Mouse (Mus musculus) heart, embryonic 15.5 days (tissue): ENCODE data around the gene Olfr1388. TPM values are rescaled to one million over a fixed set of nuclear protein-coding genes. Genes with fewer than 3 reads are reported as not detected.
"Not testable (repeated sequence)": the region's sequence is repeated elsewhere in the genome, so short reads cannot be mapped to it uniquely, and the experiment has no call there.

Experiments used
- ATAC-seq: fragments of 200-750 bp; cut with Nextera tagmentation; replicated peaks from 2 replicates; pipeline ENCODE4 v1.8.0; 2017; ENCODE audit warnings: low read depth, moderate TSS enrichment; ENCODE audit not compliant: insufficient number of reproducible peaks, insufficient read depth, low FRiP score
- H3K27ac ChIP-seq: fragments of 300-500 bp; sonication (generic); 2 replicates; pipeline ENCODE4 v1.5.1; 2015; ENCODE audit warnings: mild to moderate bottlenecking, inconsistent platforms
- H3K27me3 ChIP-seq: fragments of 300-500 bp; sonication (generic); 2 replicates; pipeline ENCODE4 v1.6.1; 2015; ENCODE audit warnings: inconsistent platforms
- H3K36me3 ChIP-seq: fragments of 300-500 bp; sonication (generic); 2 replicates; pipeline ENCODE4 v1.6.1; 2015; ENCODE audit warnings: mild to moderate bottlenecking, inconsistent platforms
- H3K4me1 ChIP-seq: fragments of 300-500 bp; sonication (generic); replicated peaks from 2 replicates; pipeline ENCODE4 v1.6.1; 2015; ENCODE audit warnings: inconsistent platforms
- H3K4me2 ChIP-seq: fragments of 300-500 bp; sonication (generic); 2 replicates; pipeline ENCODE4 v1.6.1; 2015; ENCODE audit warnings: inconsistent platforms, mild to moderate bottlenecking, moderate library complexity
- H3K4me3 ChIP-seq: fragments of 300-500 bp; sonication (generic); 2 replicates; pipeline ENCODE4 v1.5.1; 2015; ENCODE audit warnings: mild to moderate bottlenecking, inconsistent platforms
- H3K9ac ChIP-seq: fragments of 300-500 bp; sonication (generic); 2 replicates; pipeline ENCODE4 v1.6.1; 2015; ENCODE audit warnings: mild to moderate bottlenecking, inconsistent platforms
- H3K9me3 ChIP-seq: fragments of 300-500 bp; sonication (generic); replicated peaks from 2 replicates; pipeline ENCODE4 v1.6.1; 2016; ENCODE audit warnings: inconsistent platforms
- WGBS: fragments of 180-500 bp; shearing (Covaris S2); methylation state at CpG from one replicate; pipeline ENCODE4 v1.1.7; 2015; ENCODE audit warnings: mixed read lengths; 5-methylcytosine and 5-hydroxymethylcytosine counted together
- polyA plus RNA-seq: library from polyadenylated mRNA; unstranded; fragments of >200 nt; fragmentation: Nextera tagmentation; extraction: Ambion mirVana; gene quantifications from 2 replicates; pipeline ENCODE4 v1.2.1, GENCODE M21; 2015

Gene Olfr1388
- polyA plus RNA-seq = 0.06 TPM in 1 of 2 replicates, not detected in the other

GRCm38 (mm10) chr11:49436411-49436810 is at the start of gene Olfr1388:
Gene Olfr1388, plus strand, starts transcription at chr11:49436624.
- H3K4me3 ChIP-seq = no peak within 1 kb of the TSS
- H3K36me3 ChIP-seq = no peaks in the 10 kb centered on the region
- no peak within 1 kb of the TSS for H3K27ac ChIP-seq
- no peaks in the 10 kb centered on the region for H3K27me3 ChIP-seq
- no peak within 1 kb of the TSS for H3K4me2 ChIP-seq
- ATAC-seq = no peak
- 30% methylated on average over 3 of the region's 3 CpGs for WGBS
- H3K9ac ChIP-seq = no peak within 1 kb of the TSS
- H3K4me1 ChIP-seq = 0 out of 2 replicates have a peak, but pooled peaks cover 3% of the 10 kb centered on the region
- H3K9me3 ChIP-seq = no peaks in the 10 kb centered on the region; the same call in 1 of the 2 replicates

- not testable (repeated sequence) for H3K4me1 ChIP-seq, H3K36me3 ChIP-seq, H3K27me3 ChIP-seq, H3K4me2 ChIP-seq, H3K27ac ChIP-seq, H3K9ac ChIP-seq, ATAC-seq, H3K4me3 ChIP-seq, H3K9me3 ChIP-seq
- 73% methylated on average over 1 of the region's 1 CpGs for WGBS
Observed at GRCm38 (mm10) chr11:49392707-49393106, 43.7 kb upstream of the Olfr1388 start.

GRCm38 (mm10) chr11:49406784-49407183 is 29.6 kb upstream of the Olfr1388 start:
- 67% methylated on average over 3 of the region's 3 CpGs for WGBS

GRCm38 (mm10) chr11:49410540-49410939 is 25.9 kb upstream of the Olfr1388 start:
- no peak overlapping the region for H3K4me3 ChIP-seq
- no peaks in the 10 kb centered on the region for H3K27me3 ChIP-seq
- no peaks in the 10 kb centered on the region for H3K36me3 ChIP-seq
- no peak overlapping the region for H3K27ac ChIP-seq
- no peaks in the 10 kb centered on the region for H3K4me1 ChIP-seq
- no peak overlapping the region for H3K9ac ChIP-seq
- no peaks in the 10 kb centered on the region for H3K9me3 ChIP-seq
- no peak overlapping the region for H3K4me2 ChIP-seq
- no peak for ATAC-seq
- 17% methylated on average over 1 of the region's 1 CpGs for WGBS

More at GRCm38 (mm10) chr11:49406784-49407183, 29.6 kb upstream of the Olfr1388 start:
- Histone ChIP-seq H3K27ac (no peak overlapping the region), H3K36me3 (no peaks in the 10 kb centered on the region), H3K4me1 (no peaks in the 10 kb centered on the region), H3K27me3 (no peaks in the 10 kb centered on the region), H3K9ac (no peak overlapping the region), H3K4me3 (no peak overlapping the region), H3K9me3 (no peaks in the 10 kb centered on the region), H3K4me2 (no peak overlapping the region)
- no peak for ATAC-seq

GRCm38 (mm10) chr11:49422767-49423166 is 13.7 kb upstream of the Olfr1388 start, which contains the start of gene Olfr1389:
Gene Olfr1389, plus strand, starts transcription at chr11:49423067.
- H3K9ac ChIP-seq = no peak within 1 kb of the TSS
- H3K4me3 ChIP-seq = no peak within 1 kb of the TSS
- 58% methylated on average over 2 of the region's 2 CpGs for WGBS
- no peak within 1 kb of the TSS for H3K27ac ChIP-seq
- peaks cover 5% of the 10 kb centered on the region; the same call in 1 of the 2 replicates for H3K4me1 ChIP-seq
- no peaks in the 10 kb centered on the region for H3K36me3 ChIP-seq
- H3K27me3 ChIP-seq = no peaks in the 10 kb centered on the region
- no peak within 1 kb of the TSS for H3K4me2 ChIP-seq
- ATAC-seq = no peak
- no peaks in the 10 kb centered on the region for H3K9me3 ChIP-seq

- 80% methylated on average over 1 of the region's 1 CpGs for WGBS
- Histone ChIP-seq H3K4me3 (no peak overlapping the region), H3K9me3 (no peaks in the 10 kb centered on the region), H3K4me2 (no peak overlapping the region), H3K27me3 (no peaks in the 10 kb centered on the region), H3K36me3 (no peaks in the 10 kb centered on the region), H3K4me1 (peaks cover 5% of the 10 kb centered on the region; the same call in 1 of the 2 replicates), H3K9ac (no peak overlapping the region), H3K27ac (no peak overlapping the region)
- no peak for ATAC-seq
Observed at GRCm38 (mm10) chr11:49425257-49425927, 11.0 kb upstream of the Olfr1388 start.

- H3K9me3 ChIP-seq = no peaks in the 10 kb centered on the region; the same call in 1 of the 2 replicates
- no peaks in the 10 kb centered on the region for H3K27me3 ChIP-seq
- ATAC-seq = no peak
- no peak overlapping the region for H3K4me2 ChIP-seq
- no peaks in the 10 kb centered on the region for H3K36me3 ChIP-seq
- H3K27ac ChIP-seq = no peak overlapping the region
- no peak overlapping the region for H3K9ac ChIP-seq
- H3K4me3 ChIP-seq = no peak overlapping the region
- no peaks in the 10 kb centered on the region for H3K4me1 ChIP-seq
- WGBS = 81% methylated on average over 2 of the region's 2 CpGs
Observed at GRCm38 (mm10) chr11:49429641-49430040, 6.8 kb upstream of the Olfr1388 start.

- H3K36me3 ChIP-seq = no peaks in the 10 kb centered on the region
- no peak within 1 kb of the TSS for H3K4me3 ChIP-seq
- no peak within 1 kb of the TSS for H3K27ac ChIP-seq
- H3K4me1 ChIP-seq = no peaks in the 10 kb centered on the region
- H3K27me3 ChIP-seq = no peaks in the 10 kb centered on the region
- no peak for ATAC-seq
- H3K4me2 ChIP-seq = no peak within 1 kb of the TSS
- no peak within 1 kb of the TSS for H3K9ac ChIP-seq
- whole genome bisulfite sequencing = 50% methylated on average over 1 of the region's 1 CpGs
- H3K9me3 ChIP-seq = no peaks in the 10 kb centered on the region
Observed at GRCm38 (mm10) chr11:49455043-49455442, 18.6 kb downstream of the Olfr1388 start, which contains the start of gene Olfr1387. Gene Olfr1387, plus strand, starts transcription at chr11:49455343.

- H3K9ac ChIP-seq, H3K27me3 ChIP-seq, H3K36me3 ChIP-seq, ATAC-seq, H3K4me3 ChIP-seq, H3K9me3 ChIP-seq, H3K4me2 ChIP-seq, H3K27ac ChIP-seq, H3K4me1 ChIP-seq: not testable (repeated sequence)
- WGBS = 74% methylated on average over 3 of the region's 3 CpGs
Observed at GRCm38 (mm10) chr11:49464746-49465145, 28.3 kb downstream of the Olfr1388 start, which contains the start of gene Olfr1386. Gene Olfr1386, plus strand, starts transcription at chr11:49465046.

GRCm38 (mm10) chr11:49485973-49486372 is 49.5 kb downstream of the Olfr1388 start:
- no peak overlapping the region for H3K27ac ChIP-seq
- ATAC-seq = no peak
- no peaks in the 10 kb centered on the region for H3K27me3 ChIP-seq
- no peaks in the 10 kb centered on the region for H3K36me3 ChIP-seq
- no peaks in the 10 kb centered on the region for H3K4me1 ChIP-seq
- H3K9ac ChIP-seq = no peak overlapping the region
- no peaks in the 10 kb centered on the region for H3K9me3 ChIP-seq
- 44% methylated on average over 4 of the region's 4 CpGs for WGBS
- H3K4me3 ChIP-seq = no peak overlapping the region
- H3K4me2 ChIP-seq = no peak overlapping the region

- not testable (repeated sequence) for H3K9me3 ChIP-seq, H3K9ac ChIP-seq, H3K36me3 ChIP-seq, H3K27ac ChIP-seq, ATAC-seq, H3K4me1 ChIP-seq, H3K4me3 ChIP-seq, H3K27me3 ChIP-seq, H3K4me2 ChIP-seq
- 62% methylated on average over 1 of the region's 1 CpGs for WGBS
Observed at GRCm38 (mm10) chr11:49488770-49489169, 52.3 kb downstream of the Olfr1388 start, which contains the start of gene Olfr1385. Gene Olfr1385, plus strand, starts transcription at chr11:49489070.
